Mouse (Mus musculus): ENCODE measurements at regions not wholly inside any gene's neighbourhood (a gene's known extent, or its start where the extent isn't known, plus 50 kb on each side); places are given as distances from the start of the nearest gene placed in this dataset.

DNA sequence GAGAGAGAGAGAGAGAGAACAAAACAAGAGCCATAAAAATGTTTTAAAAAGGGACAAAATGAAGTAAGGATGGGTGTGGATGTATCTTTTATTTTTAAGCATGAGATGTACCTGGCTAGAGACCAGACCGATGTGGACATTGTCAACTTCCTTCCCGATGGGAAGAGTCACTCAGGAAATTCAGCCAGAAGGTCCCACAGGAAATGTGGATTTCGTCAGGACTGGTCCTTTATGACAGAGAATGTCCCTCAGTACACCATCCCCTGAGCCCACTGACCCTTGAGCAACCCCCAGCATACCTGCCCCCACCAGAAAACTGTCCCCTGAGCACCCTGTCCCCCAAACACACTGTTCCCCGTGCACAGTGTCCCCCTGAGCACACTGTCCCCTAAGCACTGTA is 317.2 kb upstream of the Maf start:
- 67% methylated on average over 4 of the region's 4 CpGs for WGBS
- no peaks in the 10 kb centered on the region for H3K9me3 ChIP-seq (replicated peaks; ENCODE audit: low read length)

GRCm38 (mm10) chr8:116021691-116022090 is 314.1 kb upstream of the Maf start:
- no peak overlapping the region for H3K4me3 ChIP-seq (replicated peaks; ENCODE audit: low read depth, low read length)
- H3K9me3 ChIP-seq (replicated peaks; ENCODE audit: low read length) = no peaks in the 10 kb centered on the region
- H3K4me2 ChIP-seq (ENCODE audit: low read length) = no peak overlapping the region
- no peaks in the 10 kb centered on the region for H3K36me3 ChIP-seq (ENCODE audit: insufficient read depth, low read length)
- H3K9ac ChIP-seq (ENCODE audit: low read depth, low read length) = no peak overlapping the region
- no peaks in the 10 kb centered on the region for H3K27me3 ChIP-seq (ENCODE audit: insufficient read depth, low read length)
- no peak overlapping the region for H3K27ac ChIP-seq
- H3K4me1 ChIP-seq (replicated peaks; ENCODE audit: insufficient read depth, low read length) = no peaks in the 10 kb centered on the region
- no peak for DNase-seq (ENCODE audit: low spot score)
- no peak for ATAC-seq (replicated peaks; ENCODE audit: low FRiP score, low read depth)
- TF ChIP-seq CTCF (IDR thresholded peaks at IDR 0.05; ENCODE audit: low read depth) = no peak

More for the DNA sequence above, 317.2 kb upstream of the Maf start:
- H3K4me1 ChIP-seq (replicated peaks; ENCODE audit: insufficient read depth, low read length) = no peaks in the 10 kb centered on the region
- TF ChIP-seq CTCF (IDR thresholded peaks at IDR 0.05; ENCODE audit: low read depth) = no peak
- no peak overlapping the region for H3K27ac ChIP-seq
- no peak for ATAC-seq (replicated peaks; ENCODE audit: low FRiP score, low read depth)
- DNase-seq (ENCODE audit: low spot score) = no peak
- H3K27me3 ChIP-seq (ENCODE audit: insufficient read depth, low read length) = no peaks in the 10 kb centered on the region
- H3K9ac ChIP-seq (ENCODE audit: low read depth, low read length) = no peak overlapping the region
- no peak overlapping the region for H3K4me3 ChIP-seq (replicated peaks; ENCODE audit: low read depth, low read length)
- no peaks in the 10 kb centered on the region for H3K36me3 ChIP-seq (ENCODE audit: insufficient read depth, low read length)
- no peak overlapping the region for H3K4me2 ChIP-seq (ENCODE audit: low read length)

- no peak for TF ChIP-seq CTCF (IDR thresholded peaks at IDR 0.05; ENCODE audit: low read depth)
- Histone ChIP-seq H3K4me3 (replicated peaks; ENCODE audit: low read depth, low read length) (no peak overlapping the region), H3K27me3 (ENCODE audit: insufficient read depth, low read length) (no peaks in the 10 kb centered on the region), H3K27ac (no peak overlapping the region), H3K4me2 (ENCODE audit: low read length) (no peak overlapping the region), H3K4me1 (replicated peaks; ENCODE audit: insufficient read depth, low read length) (no peaks in the 10 kb centered on the region), H3K36me3 (ENCODE audit: insufficient read depth, low read length) (no peaks in the 10 kb centered on the region), H3K9ac (ENCODE audit: low read depth, low read length) (no peak overlapping the region), H3K9me3 (replicated peaks; ENCODE audit: low read length) (no peaks in the 10 kb centered on the region)
- DNase-seq (ENCODE audit: low spot score) (no peak), ATAC-seq (replicated peaks; ENCODE audit: low FRiP score, low read depth) (no peak)
- WGBS = 82% methylated on average over 5 of the region's 5 CpGs
Measured at GRCm38 (mm10) chr8:115995320-115995719, 287.7 kb upstream of the Maf start.

- WGBS = 82% methylated on average over 6 of the region's 6 CpGs
- H3K4me2 ChIP-seq (ENCODE audit: low read length) = no peak overlapping the region
- no peaks in the 10 kb centered on the region for H3K9me3 ChIP-seq (replicated peaks; ENCODE audit: low read length)
- no peak for TF ChIP-seq CTCF (IDR thresholded peaks at IDR 0.05; ENCODE audit: low read depth)
- no peak overlapping the region for H3K9ac ChIP-seq (ENCODE audit: low read depth, low read length)
- no peaks in the 10 kb centered on the region for H3K27me3 ChIP-seq (ENCODE audit: insufficient read depth, low read length)
- ATAC-seq (replicated peaks; ENCODE audit: low FRiP score, low read depth) (no peak), DNase-seq (ENCODE audit: low spot score) (no peak)
- no peak overlapping the region for H3K27ac ChIP-seq
- H3K4me3 ChIP-seq (replicated peaks; ENCODE audit: low read depth, low read length) = no peak overlapping the region
- H3K4me1 ChIP-seq (replicated peaks; ENCODE audit: insufficient read depth, low read length) = no peaks in the 10 kb centered on the region
- H3K36me3 ChIP-seq (ENCODE audit: insufficient read depth, low read length) = no peaks in the 10 kb centered on the region
Measured at GRCm38 (mm10) chr8:115991989-115992388, 284.4 kb upstream of the Maf start.

- 40% methylated on average over 6 of the region's 6 CpGs for WGBS
- no peaks in the 10 kb centered on the region for H3K4me1 ChIP-seq (replicated peaks; ENCODE audit: insufficient read depth, low read length)
- TF ChIP-seq CTCF (IDR thresholded peaks at IDR 0.05; ENCODE audit: low read depth) = no peak
- no peak overlapping the region for H3K9ac ChIP-seq (ENCODE audit: low read depth, low read length)
- ATAC-seq (replicated peaks; ENCODE audit: low FRiP score, low read depth) (peak; percentile 85), DNase-seq (ENCODE audit: low spot score) (peak; percentile 28)
- no peak overlapping the region for H3K4me2 ChIP-seq (ENCODE audit: low read length)
- H3K9me3 ChIP-seq (replicated peaks; ENCODE audit: low read length) = no peaks in the 10 kb centered on the region
- no peaks in the 10 kb centered on the region for H3K36me3 ChIP-seq (ENCODE audit: insufficient read depth, low read length)
- no peak overlapping the region for H3K4me3 ChIP-seq (replicated peaks; ENCODE audit: low read depth, low read length)
- 0 out of 2 replicates have a peak overlapping the region, but pooled peaks have one; percentile 42 for H3K27ac ChIP-seq
- H3K27me3 ChIP-seq (ENCODE audit: insufficient read depth, low read length) = no peaks in the 10 kb centered on the region
Measured at GRCm38 (mm10) chr8:115983397-115983796, 275.8 kb upstream of the Maf start.

GRCm38 (mm10) chr8:115982326-115982725 is 274.7 kb upstream of the Maf start:
- Histone ChIP-seq H3K4me2 (ENCODE audit: low read length) (no peak overlapping the region), H3K4me1 (replicated peaks; ENCODE audit: insufficient read depth, low read length) (no peaks in the 10 kb centered on the region), H3K4me3 (replicated peaks; ENCODE audit: low read depth, low read length) (no peak overlapping the region), H3K27me3 (ENCODE audit: insufficient read depth, low read length) (no peaks in the 10 kb centered on the region), H3K27ac (no peak overlapping the region), H3K9me3 (replicated peaks; ENCODE audit: low read length) (no peaks in the 10 kb centered on the region), H3K36me3 (ENCODE audit: insufficient read depth, low read length) (no peaks in the 10 kb centered on the region), H3K9ac (ENCODE audit: low read depth, low read length) (no peak overlapping the region)
- TF ChIP-seq CTCF (IDR thresholded peaks at IDR 0.05; ENCODE audit: low read depth) = no peak
- DNase-seq (ENCODE audit: low spot score) (no peak), ATAC-seq (replicated peaks; ENCODE audit: low FRiP score, low read depth) (no peak)
- 85% methylated on average over 3 of the region's 3 CpGs for WGBS

- WGBS = 79% methylated on average over 7 of the region's 7 CpGs
- no peak overlapping the region for H3K4me2 ChIP-seq (ENCODE audit: low read length)
- no peak overlapping the region for H3K4me3 ChIP-seq (replicated peaks; ENCODE audit: low read depth, low read length)
- no peaks in the 10 kb centered on the region for H3K9me3 ChIP-seq (replicated peaks; ENCODE audit: low read length)
- no peak overlapping the region for H3K9ac ChIP-seq (ENCODE audit: low read depth, low read length)
- H3K4me1 ChIP-seq (replicated peaks; ENCODE audit: insufficient read depth, low read length) = no peaks in the 10 kb centered on the region
- H3K27ac ChIP-seq = peak overlapping the region; percentile 32; the same call in 1 of the 2 replicates
- TF ChIP-seq CTCF (IDR thresholded peaks at IDR 0.05; ENCODE audit: low read depth) = no peak
- no peaks in the 10 kb centered on the region for H3K36me3 ChIP-seq (ENCODE audit: insufficient read depth, low read length)
- DNase-seq (ENCODE audit: low spot score) (no peak), ATAC-seq (replicated peaks; ENCODE audit: low FRiP score, low read depth) (peak; percentile 44; the same call in 1 of the 2 replicates)
- H3K27me3 ChIP-seq (ENCODE audit: insufficient read depth, low read length) = no peaks in the 10 kb centered on the region
Measured at GRCm38 (mm10) chr8:115981426-115981825, 273.8 kb upstream of the Maf start.
